Mouse (Mus musculus): ENCODE results near the gene Asrgl1.
A peak's percentile ranks its signal among the peaks of the same experiment; 100 is the strongest.

The Asrgl1 gene

DNA sequence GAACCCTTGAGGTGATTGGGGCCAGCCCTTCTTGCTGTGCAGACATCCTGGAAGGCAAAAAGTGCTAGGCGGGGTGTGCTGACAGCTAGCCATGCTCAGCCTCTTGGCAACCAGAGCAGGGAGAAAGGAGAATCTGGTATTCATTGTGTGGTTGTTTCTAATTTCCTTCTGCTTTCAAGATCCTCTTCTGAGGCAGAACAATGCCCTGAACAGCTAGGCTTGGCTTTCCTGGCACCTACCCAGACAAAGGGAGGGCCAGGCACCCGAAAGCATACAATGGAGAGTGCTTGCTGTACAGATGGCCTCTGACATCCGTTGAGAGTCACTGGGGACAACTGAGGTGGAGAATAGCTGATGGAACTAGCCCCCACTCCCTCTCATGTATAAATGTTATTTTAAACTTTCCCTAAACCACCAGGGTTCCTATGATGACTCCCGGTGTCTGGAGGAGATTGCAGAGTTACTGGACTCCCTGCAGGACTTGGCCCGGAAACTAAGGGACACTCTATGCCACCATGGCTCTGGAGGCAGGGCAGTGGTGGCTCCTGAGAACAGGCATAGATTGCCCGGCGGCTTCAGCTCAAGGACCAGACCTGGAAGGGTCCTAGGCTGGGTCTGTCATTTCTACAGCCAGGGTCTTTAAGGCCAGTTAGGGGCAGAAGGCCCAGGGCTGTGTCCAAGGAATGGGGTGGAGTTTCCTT, 63.8 kb downstream of the Asrgl1 start:
- DNase-seq (ENCODE audit: low spot score in 2 of 2): peak in 1 of 2 experiments; percentile 41

- DNase-seq (ENCODE audit: low spot score in 2 of 2): no peak
Measured at GRCm38 (mm10) chr19:9070316-9070715, 65.1 kb downstream of the Asrgl1 start.

DNA sequence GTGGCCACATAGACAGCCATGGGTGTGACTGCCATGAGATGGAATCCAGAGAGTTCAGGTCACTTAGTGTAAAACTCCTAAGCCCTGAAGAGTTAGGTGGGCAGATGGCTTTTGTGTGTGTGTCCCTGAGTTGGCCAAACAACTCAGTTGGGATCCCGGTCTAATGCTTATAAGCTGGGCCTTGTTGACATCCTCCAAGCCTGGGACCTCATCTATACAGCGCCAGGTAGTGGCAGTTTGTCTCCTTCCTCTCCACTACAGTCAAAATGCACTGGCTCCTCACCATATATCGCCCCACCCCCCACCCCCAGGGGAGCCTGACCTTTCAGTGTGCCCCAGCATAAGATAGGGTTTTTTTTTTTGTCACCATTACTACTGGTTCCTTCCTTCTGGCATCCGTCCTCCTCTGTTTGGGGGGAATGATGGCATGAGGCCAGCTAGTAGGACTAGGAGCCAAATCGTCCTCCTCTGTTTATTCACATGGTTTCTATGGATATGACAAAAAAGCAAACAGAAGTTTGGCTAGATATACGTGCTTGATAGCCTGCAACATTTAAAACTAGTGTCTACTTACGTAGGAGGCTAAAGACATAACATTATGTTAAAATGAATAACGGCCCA, 65.6 kb downstream of the Asrgl1 start:
- peak in 1 of 2 experiments; percentile 34 for DNase-seq (ENCODE audit: low spot score in 2 of 2)

DNA sequence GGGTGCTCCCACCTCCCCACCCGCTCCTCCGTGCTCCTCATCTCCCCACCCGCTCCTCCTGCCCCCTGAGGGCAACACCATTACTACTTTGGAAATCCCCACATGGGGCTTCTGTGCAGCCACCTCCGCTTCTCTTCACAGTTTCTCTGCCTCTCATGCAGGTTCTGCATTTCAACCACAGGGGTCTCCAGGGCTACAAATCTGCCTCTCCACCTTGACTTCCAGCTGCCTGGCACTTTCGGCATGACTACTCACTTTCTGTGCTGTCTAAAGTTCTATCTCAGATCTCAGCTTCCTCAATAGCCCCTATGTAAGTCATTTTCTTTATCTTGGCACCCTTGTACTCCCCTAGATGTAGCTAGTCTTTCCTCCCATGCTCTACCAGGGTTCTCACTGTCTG, 68.1 kb downstream of the Asrgl1 start:
- no peak for DNase-seq (ENCODE audit: low spot score in 2 of 2)

DNA sequence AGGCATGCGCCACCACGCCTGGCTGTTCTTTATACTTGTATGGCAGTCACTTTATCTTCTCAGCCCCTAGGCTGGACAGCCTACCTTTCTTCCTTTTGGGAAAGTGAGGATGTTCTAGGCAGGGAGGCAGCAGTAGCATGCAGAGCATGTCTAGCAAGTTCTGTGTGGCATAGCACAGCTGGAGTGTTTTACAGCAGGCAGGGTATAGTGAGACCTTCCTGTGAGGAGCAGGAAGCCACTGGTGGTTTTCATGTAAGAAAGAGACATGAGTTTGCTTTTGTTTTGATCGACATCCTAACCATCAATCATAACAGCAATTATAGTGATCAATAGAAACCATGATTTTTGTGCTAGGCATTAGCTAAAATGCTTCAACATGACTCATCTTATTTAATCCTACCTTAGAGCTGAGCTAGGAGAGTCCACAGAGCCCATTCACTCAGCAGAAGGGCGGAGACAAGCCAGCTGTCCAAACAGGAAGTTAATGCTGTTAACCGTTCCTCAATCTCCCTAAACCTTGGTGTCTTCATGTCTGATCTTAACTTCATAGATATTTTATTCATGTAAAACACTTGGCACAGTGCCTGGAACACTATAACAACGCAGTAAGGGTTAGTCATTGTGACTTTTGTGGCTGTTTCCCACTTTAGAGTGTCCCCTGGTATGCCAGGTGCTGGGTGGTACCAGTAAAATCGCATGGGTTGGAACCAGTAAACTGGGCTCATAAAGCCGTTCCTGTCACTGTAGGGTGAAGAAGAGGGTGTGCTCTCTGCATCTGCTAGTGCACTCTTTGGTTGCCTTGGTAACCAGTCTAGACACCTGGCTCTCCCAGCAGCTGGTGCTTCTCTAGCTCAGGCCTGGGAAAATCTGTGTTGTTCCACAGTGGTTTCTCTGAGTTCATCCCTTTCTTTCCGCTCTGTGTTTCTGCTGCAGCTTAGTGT, 69.5 kb downstream of the Asrgl1 start:
- DNase-seq (ENCODE audit: low spot score in 2 of 2): peak; percentile 28 to 32

DNA sequence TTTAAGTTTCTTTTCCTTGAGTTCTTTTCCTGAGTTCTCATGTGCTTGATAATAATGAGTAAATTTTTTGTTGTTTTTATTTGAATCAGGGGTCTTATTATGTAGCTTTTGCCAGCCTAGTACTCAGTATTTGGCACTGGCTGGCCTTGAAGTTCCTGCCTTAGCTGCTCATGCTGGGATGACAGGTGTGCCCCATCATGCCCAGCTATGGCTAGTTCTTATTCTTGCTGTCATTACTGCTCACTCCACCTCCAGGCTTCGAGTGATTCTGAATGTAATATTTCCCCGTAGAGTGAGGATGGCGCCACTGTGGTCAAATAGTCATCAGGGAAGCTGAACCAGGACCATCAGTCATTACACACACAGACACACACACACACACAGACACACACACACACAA, 71.6 kb downstream of the Asrgl1 start:
- DNase-seq (ENCODE audit: low spot score in 2 of 2): no peak

GRCm38 (mm10) chr19:9062822-9063221, 72.6 kb downstream of the Asrgl1 start:
- no peak for DNase-seq (ENCODE audit: low spot score in 2 of 2)

- no peak for DNase-seq (ENCODE audit: low spot score in 2 of 2)
Measured at GRCm38 (mm10) chr19:9061221-9061893, 74.1 kb downstream of the Asrgl1 start.

DNA sequence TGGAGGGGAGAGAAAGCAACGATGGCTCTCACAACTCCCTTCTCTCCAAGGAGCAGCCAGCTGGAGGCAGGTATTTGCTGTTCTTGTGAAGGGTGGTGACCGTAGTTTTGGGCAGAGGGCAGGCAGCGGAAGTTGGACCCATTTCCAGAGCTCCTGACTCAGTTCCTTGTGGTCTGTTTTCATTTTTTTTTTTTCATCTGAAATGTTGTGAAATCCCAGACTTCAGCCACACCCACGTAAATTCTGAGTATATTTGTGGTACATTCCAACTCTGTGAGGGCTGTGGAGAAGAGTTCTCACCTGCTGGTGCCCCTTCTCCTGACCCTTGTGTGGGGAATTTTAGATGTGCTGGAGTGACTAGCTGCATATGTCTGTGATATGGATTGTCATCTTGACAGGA, 75.3 kb downstream of the Asrgl1 start:
- no peak for DNase-seq (ENCODE audit: low spot score in 2 of 2)
